Mouse (Mus musculus): ENCODE measurements around the gene Ufc1.
"Not testable (repeated sequence)": the region's sequence is repeated elsewhere in the genome, so short reads cannot be mapped to it uniquely, and the experiment has no call there.

The Ufc1 gene

GRCm38 (mm10) chr1:171294298-171295062 is at the start of gene Ufc1:
Ufc1 (minus strand) TSS chr1:171295024.
- peak; percentile 73 for DNase-seq (ENCODE audit: low read depth, low spot score)

- no peak for DNase-seq (ENCODE audit: low read depth, low spot score)
Measured at GRCm38 (mm10) chr1:171343922-171344677, 49.3 kb upstream of the Ufc1 start.

- no peak for DNase-seq (ENCODE audit: low read depth, low spot score)
Measured at GRCm38 (mm10) chr1:171342262-171343207, 47.7 kb upstream of the Ufc1 start.

- DNase-seq (ENCODE audit: low read depth, low spot score), result no peak
Measured at GRCm38 (mm10) chr1:171330216-171330560, 35.4 kb upstream of the Ufc1 start.

- peak; percentile 79 for DNase-seq (ENCODE audit: low read depth, low spot score)
Measured at GRCm38 (mm10) chr1:171329433-171330215, 34.8 kb upstream of the Ufc1 start.

GRCm38 (mm10) chr1:171328839-171329432 is 34.1 kb upstream of the Ufc1 start, which contains the start of gene Dedd:
Dedd (plus strand) TSS chr1:171329145.
- DNase-seq (ENCODE audit: low read depth, low spot score), result peak; percentile 80

GRCm38 (mm10) chr1:171328244-171328643 is 33.4 kb upstream of the Ufc1 start:
- no peak for DNase-seq (ENCODE audit: low read depth, low spot score)

- not testable (repeated sequence) for DNase-seq (ENCODE audit: low read depth, low spot score)
Measured at GRCm38 (mm10) chr1:171326588-171326987, 31.8 kb upstream of the Ufc1 start.

GRCm38 (mm10) chr1:171325571-171325970 is 30.7 kb upstream of the Ufc1 start:
- no peak for DNase-seq (ENCODE audit: low read depth, low spot score)

- DNase-seq (ENCODE audit: low read depth, low spot score), result no peak
Measured at GRCm38 (mm10) chr1:171322012-171322411, 27.2 kb upstream of the Ufc1 start.

- no peak for DNase-seq (ENCODE audit: low read depth, low spot score)
Measured at GRCm38 (mm10) chr1:171321415-171321814, 26.6 kb upstream of the Ufc1 start.

GRCm38 (mm10) chr1:171320151-171320550 is 25.3 kb upstream of the Ufc1 start:
- no peak for DNase-seq (ENCODE audit: low read depth, low spot score)

GRCm38 (mm10) chr1:171319748-171320147 is 24.9 kb upstream of the Ufc1 start:
- no peak for DNase-seq (ENCODE audit: low read depth, low spot score)

GRCm38 (mm10) chr1:171309321-171309720 is 14.5 kb upstream of the Ufc1 start:
- no peak for DNase-seq (ENCODE audit: low read depth, low spot score)

- DNase-seq (ENCODE audit: low read depth, low spot score), result not testable (repeated sequence)
Measured at GRCm38 (mm10) chr1:171306157-171306556, 11.3 kb upstream of the Ufc1 start.

- no peak for DNase-seq (ENCODE audit: low read depth, low spot score)
Measured at GRCm38 (mm10) chr1:171298226-171298625, 3.4 kb upstream of the Ufc1 start.

GRCm38 (mm10) chr1:171295063-171295402 is 209 bp upstream of the Ufc1 start:
- DNase-seq (ENCODE audit: low read depth, low spot score), result no peak

GRCm38 (mm10) chr1:171293906-171294297 is 922 bp downstream of the Ufc1 start:
- no peak for DNase-seq (ENCODE audit: low read depth, low spot score)

- DNase-seq (ENCODE audit: low read depth, low spot score), result no peak
Measured at GRCm38 (mm10) chr1:171293351-171293750, 1.5 kb downstream of the Ufc1 start.

GRCm38 (mm10) chr1:171288328-171288727 is 6.5 kb downstream of the Ufc1 start:
- DNase-seq (ENCODE audit: low read depth, low spot score), result no peak
